Mouse (Mus musculus) lung, adult 2 months (tissue): ENCODE measurements around the gene Trip11.

Source experiments
- CTCF ChIP-seq: fragments of 200-500 bp; IDR thresholded peaks from 2 replicates; pipeline ENCODE4 v1.5.1; 2011; ENCODE audit warnings: mild to moderate bottlenecking, low read length, control low read depth; ENCODE audit not compliant: insufficient read depth
- POLR2A ChIP-seq: fragments of 200-500 bp; IDR thresholded peaks from 2 replicates; pipeline ENCODE4 v1.6.1; 2011; ENCODE audit warnings: low read depth, mild to moderate bottlenecking, control low read depth, low read length, borderline replicate concordance; ENCODE audit errors: extremely low read depth

DNA sequence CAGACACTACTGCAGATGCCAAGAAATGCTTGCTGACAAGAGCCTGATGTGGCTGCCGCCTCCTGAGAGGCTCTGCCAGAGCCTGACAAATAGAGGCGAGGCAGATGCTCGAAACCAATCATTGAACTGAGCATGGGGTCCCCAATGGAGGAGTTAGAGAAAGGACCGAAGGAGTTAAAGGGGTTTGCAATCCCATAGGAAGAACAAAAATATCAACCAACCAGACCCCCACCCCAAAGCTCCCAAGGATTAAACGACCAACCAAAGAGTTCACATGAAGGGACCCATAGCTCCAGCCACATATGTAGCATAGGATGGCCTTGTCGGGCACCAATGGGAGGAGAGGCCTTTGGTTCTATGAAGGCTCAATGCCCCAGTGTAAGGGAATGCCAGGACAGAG is 2.7 kb downstream of the Trip11 start:
- TF ChIP-seq CTCF (no peak), POLR2A (no peak)
